Mouse (Mus musculus) ZHBTc4 (cell line): Measurements from ENCODE around the gene Olfr1153.

Experiments used
- DNase-seq: peaks from one replicate; pipeline ENCODE4 v3.0.0-alpha.2; 2011; ENCODE audit warnings: low read depth, low spot score

Olfr1153 gene

GRCm38 (mm10) chr2:87894662-87895061 is at the start of gene Olfr1153:
Olfr1153 (plus strand) TSS chr2:87894962.
- no peak for DNase-seq

GRCm38 (mm10) chr2:87855562-87855961 is 39.2 kb upstream of the Olfr1153 start, which contains the start of gene Olfr1151:
Olfr1151 (plus strand) TSS chr2:87855862.
- DNase-seq = no peak

- no peak for DNase-seq
Observed at GRCm38 (mm10) chr2:87866192-87866591, 28.6 kb upstream of the Olfr1153 start, which contains the start of gene Olfr1152. Olfr1152 (plus strand) TSS chr2:87866492.

GRCm38 (mm10) chr2:87905066-87905465 is 10.3 kb downstream of the Olfr1153 start, which contains the start of gene Olfr1154:
Olfr1154 (minus strand) TSS chr2:87905166.
- no peak for DNase-seq

GRCm38 (mm10) chr2:87945037-87945436 is 50.3 kb downstream of the Olfr1153 start, which contains the start of gene Olfr1155:
Olfr1155 (minus strand) TSS chr2:87945137.
- DNase-seq = no peak
